Mouse (Mus musculus): ENCODE data around the gene Fkbp7. TPM values are rescaled to one million over a fixed set of nuclear protein-coding genes. Genes with fewer than 3 reads are reported as not detected.

Fkbp7 gene
- polyA plus RNA-seq, 1 experiment = 1.2 TPM

- DNase-seq = peak; percentile 3
- WGBS = 12% methylated on average over 1 of the region's 1 CpGs
- Histone ChIP-seq H3K27ac (ENCODE audit: control insufficient read depth, insufficient read depth, low read length) (no peak overlapping the region), H3K36me3 (ENCODE audit: control insufficient read depth, insufficient read depth, low read length) (no peaks in the 10 kb centered on the region), H3K4me1 (replicated peaks; ENCODE audit: control insufficient read depth, insufficient read depth, low read length) (no peaks in the 10 kb centered on the region), H3K4me3 (ENCODE audit: control insufficient read depth, insufficient read depth, low read length) (no peak overlapping the region), H3K27me3 (ENCODE audit: control insufficient read depth, insufficient read depth, low read length) (no peaks in the 10 kb centered on the region)
- TF ChIP-seq POLR2A (IDR thresholded peaks at IDR 0.05; ENCODE audit: control insufficient read depth, extremely low read depth, insufficient read depth, low read length, poor library complexity) (no peak), CTCF (IDR thresholded peaks at IDR 0.05; ENCODE audit: borderline replicate concordance, control insufficient read depth, extremely low read depth, insufficient read depth, low read length, poor library complexity) (no peak)
Observed at GRCm38 (mm10) chr2:76618078-76618477, 54.8 kb downstream of the Fkbp7 start.

Other genes starting within 250 kb of the Fkbp7 start
- 8.7 and 9.1 TPM in 2 replicates for gene Prkra, start 25.1 kb downstream of the Fkbp7 start, polyA plus RNA-seq (2012; rRNA removed)
- gene Pjvk, start 24.6 kb downstream of the Fkbp7 start, polyA plus RNA-seq (2012; rRNA removed) = not detected in 2 replicates
- gene Plekha3, start 2.2 kb upstream of the Fkbp7 start, polyA plus RNA-seq (2012; rRNA removed) = 12.9 and 13.7 TPM in 2 replicates

All from thymus, adult 2 months (tissue).